Mouse (Mus musculus) myocyte (in vitro differentiated cells): ENCODE measurements around the gene Dpep3. TPM values are rescaled to one million over a fixed set of nuclear protein-coding genes. Genes with fewer than 3 reads are reported as not detected.

ENCODE experiments used
- H3K27me3 ChIP-seq: one replicate; pipeline ENCODE4 v1.6.1; 2011; ENCODE audit not compliant: control insufficient read depth, insufficient read depth, insufficient read length
- H3K36me3 ChIP-seq: one replicate; pipeline ENCODE4 v1.6.1; 2011; ENCODE audit not compliant: control insufficient read depth, insufficient read depth
- H3K4me2 ChIP-seq: one replicate; pipeline ENCODE4 v1.6.1; 2011; ENCODE audit warnings: low read depth, control low read depth
- H3K4me3 ChIP-seq: one replicate; pipeline ENCODE4 v1.5.1; 2011; ENCODE audit warnings: mild to moderate bottlenecking, control low read depth, moderate library complexity
- H3K79me2 ChIP-seq: one replicate; pipeline ENCODE4 v1.6.1; 2011; ENCODE audit not compliant: control insufficient read depth, insufficient read depth
- H3ac ChIP-seq: one replicate; pipeline ENCODE4 v1.6.1; 2011; ENCODE audit not compliant: control insufficient read depth, insufficient read length
- CEBPB ChIP-seq: IDR thresholded peaks from 2 replicates; pipeline ENCODE4 v1.6.1; 2011; ENCODE audit warnings: mild to moderate bottlenecking, moderate library complexity; ENCODE audit not compliant: poor library complexity, insufficient read depth, severe bottlenecking
- E2F4 ChIP-seq: IDR thresholded peaks from one replicate; pipeline ENCODE4 v1.6.1; 2011; ENCODE audit warnings: mild to moderate bottlenecking, control low read depth, moderate library complexity; ENCODE audit not compliant: insufficient read depth
- MAX ChIP-seq: IDR thresholded peaks from one replicate; pipeline ENCODE4 v1.6.1; 2011; ENCODE audit warnings: low read depth, mild to moderate bottlenecking, control low read depth
- MYOD1 ChIP-seq, 3 experiments: IDR thresholded peaks; one replicate each; pipeline ENCODE4 v1.6.1; 2011; ENCODE audit warnings: control low read depth in 2 of 3, low read depth in 2 of 3, mild to moderate bottlenecking in 2 of 3, moderate library complexity in 1 of 3; ENCODE audit not compliant: insufficient read length in 2 of 3, control insufficient read depth in 1 of 3
- MYOG ChIP-seq, 3 experiments: IDR thresholded peaks; one replicate each; pipeline ENCODE4 v1.6.1; 2011; ENCODE audit warnings: control low read depth in 2 of 3, low read depth in 2 of 3, mild to moderate bottlenecking in 2 of 3; ENCODE audit not compliant: insufficient read length in 2 of 3, control insufficient read depth in 1 of 3, insufficient read depth in 1 of 3
- POLR2A ChIP-seq: IDR thresholded peaks from one replicate; pipeline ENCODE4 v1.6.1; 2011; ENCODE audit warnings: low read depth, mild to moderate bottlenecking, control low read depth, moderate library complexity; ENCODE audit not compliant: insufficient read length
- POLR2AphosphoS2 ChIP-seq: IDR thresholded peaks from one replicate; pipeline ENCODE4 v1.6.1; 2011; ENCODE audit warnings: low read depth, control low read depth; ENCODE audit not compliant: insufficient read length
- REST ChIP-seq: IDR thresholded peaks from one replicate; pipeline ENCODE4 v1.6.1; 2011; ENCODE audit warnings: mild to moderate bottlenecking, control low read depth, moderate library complexity; ENCODE audit not compliant: insufficient read depth, insufficient read length
- SRF ChIP-seq: IDR thresholded peaks from one replicate; pipeline ENCODE4 v1.6.1; 2011; ENCODE audit warnings: low read depth; ENCODE audit not compliant: control insufficient read depth, insufficient read length
- TCF12 ChIP-seq: IDR thresholded peaks from one replicate; pipeline ENCODE4 v1.6.1; 2011; ENCODE audit warnings: mild to moderate bottlenecking, control low read depth; ENCODE audit not compliant: poor library complexity, insufficient read depth, severe bottlenecking
- TCF3 ChIP-seq: IDR thresholded peaks from one replicate; pipeline ENCODE4 v1.6.1; 2011; ENCODE audit warnings: low read depth, control low read depth; ENCODE audit not compliant: insufficient read length
- USF1 ChIP-seq: IDR thresholded peaks from one replicate; pipeline ENCODE4 v1.6.1; 2011; ENCODE audit warnings: low read depth, mild to moderate bottlenecking, control low read depth, moderate library complexity
- polyA plus RNA-seq: library from polyadenylated mRNA; unstranded; fragments of >200 nt; fragmentation: generic; extraction: Trizol; gene quantifications from one replicate; pipeline ENCODE4 v1.2.1, GENCODE M21; 2012; ENCODE audit warnings: missing spikeins

The Dpep3 gene
- polyA plus RNA-seq, 1 experiment: not detected

DNA sequence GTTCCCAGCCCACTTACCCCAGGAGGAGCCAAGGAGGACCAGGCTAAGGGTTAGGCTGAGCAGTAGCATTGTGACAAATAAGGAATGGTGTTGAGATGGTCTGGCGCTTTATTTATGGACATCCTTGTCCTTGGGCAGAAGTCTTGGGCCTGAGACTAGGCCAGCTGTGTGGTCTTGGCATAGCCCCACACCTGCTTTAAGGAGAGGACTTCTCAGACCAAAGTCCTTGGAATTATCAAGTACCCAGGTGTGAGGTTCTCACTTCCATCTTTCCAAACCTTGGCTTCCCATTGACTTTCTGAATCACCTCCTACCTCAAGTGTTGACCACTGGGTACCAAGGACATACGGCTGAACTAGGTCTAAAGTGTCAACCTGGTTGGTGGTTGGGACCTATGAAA, 45.5 kb downstream of the Dpep3 start, which contains the start of gene Ctrl:
Gene Ctrl, minus strand, starts transcription at position 101 of the 400 bp plus-strand sequence.
- no peak for TF ChIP-seq MYOG (IDR thresholded peaks at IDR 0.05; ENCODE audit: control insufficient read depth in 1 of 3, insufficient read depth in 1 of 3, insufficient read length in 2 of 3, low read depth in 2 of 3)
- TF ChIP-seq USF1: no peak
- no peak for TF ChIP-seq POLR2AphosphoS2
- no peak for TF ChIP-seq SRF
- TF ChIP-seq TCF3: no peak
- TF ChIP-seq TCF12: no peak
- no peak for TF ChIP-seq MAX
- no peak for TF ChIP-seq CEBPB
- no peak for TF ChIP-seq REST
- no peak for TF ChIP-seq E2F4
- Histone ChIP-seq H3K4me2 (no peak within 1 kb of the TSS), H3ac (no peak within 1 kb of the TSS), H3K79me2 (no peaks in the 10 kb centered on the region), H3K36me3 (no peaks in the 10 kb centered on the region), H3K4me3 (no peak within 1 kb of the TSS), H3K27me3 (no peaks in the 10 kb centered on the region)

DNA sequence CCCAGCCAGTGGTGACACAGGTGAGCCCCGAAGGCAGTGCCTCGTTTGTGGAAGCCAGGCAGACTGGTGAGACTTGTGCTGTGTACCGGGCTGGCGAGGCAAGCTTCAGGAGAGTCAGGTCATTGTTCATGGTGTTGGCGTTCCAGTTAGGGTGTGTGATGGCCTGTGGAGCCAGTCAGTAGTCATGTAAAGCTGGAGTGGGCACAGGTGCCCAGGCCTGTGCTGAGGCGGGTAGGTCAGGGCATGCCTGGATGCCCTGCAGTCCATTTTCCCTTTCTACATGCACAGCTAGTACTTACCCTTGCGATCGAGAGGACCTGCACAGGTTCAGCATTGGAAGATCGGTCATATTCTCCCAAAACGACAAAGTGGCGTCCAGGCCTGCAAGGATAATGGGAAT, 46.7 kb downstream of the Dpep3 start:
- Histone ChIP-seq H3ac (no peak overlapping the region), H3K4me2 (no peak overlapping the region), H3K79me2 (no peaks in the 10 kb centered on the region), H3K27me3 (no peaks in the 10 kb centered on the region), H3K4me3 (no peak overlapping the region), H3K36me3 (no peaks in the 10 kb centered on the region)
- TF ChIP-seq POLR2AphosphoS2 (peak; percentile 37), CEBPB (no peak), E2F4 (no peak)

DNA sequence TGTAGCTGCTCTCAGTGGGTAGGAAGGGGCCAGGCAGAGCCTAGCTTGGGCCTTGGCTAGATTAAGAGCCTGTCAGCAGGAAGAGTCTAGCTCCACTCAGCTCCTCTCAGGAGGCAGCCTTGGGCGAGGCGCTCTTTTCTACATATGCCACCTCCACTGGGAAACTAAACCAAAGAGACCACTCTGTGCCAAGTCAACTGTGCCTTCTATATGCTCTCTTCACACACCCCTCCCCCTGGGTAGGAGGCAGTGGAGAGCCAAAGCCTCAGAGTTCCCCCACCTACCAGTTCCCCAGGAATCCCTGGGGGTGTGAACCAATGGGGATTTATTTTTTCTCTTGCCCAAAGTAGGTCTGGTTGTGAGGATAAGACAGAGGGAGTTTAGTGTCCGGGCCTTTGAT, 48.0 kb downstream of the Dpep3 start:
- H3K36me3 ChIP-seq: no peaks in the 10 kb centered on the region
- H3K27me3 ChIP-seq: no peaks in the 10 kb centered on the region
- H3K4me2 ChIP-seq: no peak overlapping the region
- no peaks in the 10 kb centered on the region for H3K79me2 ChIP-seq
- no peak overlapping the region for H3ac ChIP-seq
- no peak overlapping the region for H3K4me3 ChIP-seq
- TF ChIP-seq TCF3 (no peak), POLR2A (no peak), MYOG (IDR thresholded peaks at IDR 0.05; ENCODE audit: control insufficient read depth in 1 of 3, insufficient read depth in 1 of 3, insufficient read length in 2 of 3, low read depth in 2 of 3) (no peak), REST (no peak), USF1 (no peak), MAX (no peak), CEBPB (no peak), POLR2AphosphoS2 (no peak), E2F4 (no peak), TCF12 (no peak), SRF (no peak), MYOD1 (IDR thresholded peaks at IDR 0.05; ENCODE audit: control insufficient read depth in 1 of 3, insufficient read length in 2 of 3, low read depth in 2 of 3) (no peak)

DNA sequence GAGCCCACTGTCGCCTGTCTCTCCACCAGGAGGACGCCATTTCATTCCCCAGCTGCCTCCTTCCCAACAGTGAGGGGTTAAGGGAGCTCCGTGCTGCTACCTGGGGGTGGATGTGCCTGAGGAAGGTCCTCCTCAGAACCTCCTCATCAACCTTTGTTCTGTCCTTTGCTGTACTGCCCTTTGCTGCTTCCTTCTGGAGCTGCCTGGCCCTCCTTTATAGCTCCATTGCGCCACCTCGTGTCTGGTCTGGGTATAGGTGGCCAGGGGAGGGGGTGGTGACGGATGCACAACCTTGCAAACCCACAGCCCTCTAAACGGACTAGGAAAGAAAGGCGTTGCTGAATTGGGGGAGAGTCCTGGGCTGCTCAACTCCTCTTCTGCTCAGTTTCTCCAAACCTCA, 48.6 kb downstream of the Dpep3 start:
- H3K4me2 ChIP-seq: no peak overlapping the region
- H3ac ChIP-seq: no peak overlapping the region
- TF ChIP-seq USF1: no peak
- no peaks in the 10 kb centered on the region for H3K36me3 ChIP-seq
- no peaks in the 10 kb centered on the region for H3K27me3 ChIP-seq
- H3K4me3 ChIP-seq: no peak overlapping the region
- H3K79me2 ChIP-seq: no peaks in the 10 kb centered on the region

- H3K36me3 ChIP-seq: peaks cover 6% of the 10 kb centered on the region
- TF ChIP-seq MAX: no peak
- no peak for TF ChIP-seq TCF12
- no peak for TF ChIP-seq MYOG (IDR thresholded peaks at IDR 0.05; ENCODE audit: control insufficient read depth in 1 of 3, insufficient read depth in 1 of 3, insufficient read length in 2 of 3, low read depth in 2 of 3)
- no peak for TF ChIP-seq TCF3
- TF ChIP-seq POLR2A: no peak
- TF ChIP-seq USF1: no peak
- TF ChIP-seq REST: no peak
- no peak for TF ChIP-seq MYOD1 (IDR thresholded peaks at IDR 0.05; ENCODE audit: control insufficient read depth in 1 of 3, insufficient read length in 2 of 3, low read depth in 2 of 3)
- no peak overlapping the region for H3K4me2 ChIP-seq
- no peaks in the 10 kb centered on the region for H3K27me3 ChIP-seq
- H3ac ChIP-seq: no peak overlapping the region
- H3K4me3 ChIP-seq: no peak overlapping the region
- no peaks in the 10 kb centered on the region for H3K79me2 ChIP-seq
Observed at GRCm38 (mm10) chr8:105925123-105925522, 54.1 kb downstream of the Dpep3 start.

Other genes starting within 250 kb of the Dpep3 start
- gene Gfod2, start 220.8 kb downstream of the Dpep3 start, polyA plus RNA-seq: 5.0 TPM
- gene Ranbp10, start 152.1 kb downstream of the Dpep3 start, polyA plus RNA-seq: 15.6 TPM
- 0.10 TPM for gene Tsnaxip1, start 151.7 kb downstream of the Dpep3 start, polyA plus RNA-seq
- gene Cenpt, start 126.2 kb downstream of the Dpep3 start, polyA plus RNA-seq: 20.4 TPM
- 49.0 TPM for gene Thap11, start 124.3 kb downstream of the Dpep3 start, polyA plus RNA-seq
- 141 TPM for gene Nutf2, start 118.8 kb downstream of the Dpep3 start, polyA plus RNA-seq
- 33.2 TPM for gene Edc4, start 98.5 kb downstream of the Dpep3 start, polyA plus RNA-seq
- 0.36 TPM for gene Nrn1l, start 85.9 kb downstream of the Dpep3 start, polyA plus RNA-seq
- 16.1 TPM for gene Pskh1, start 79.0 kb downstream of the Dpep3 start, polyA plus RNA-seq
- gene Ctrl, start 45.6 kb downstream of the Dpep3 start, polyA plus RNA-seq: 0.14 TPM
- gene Psmb10, start 41.0 kb downstream of the Dpep3 start, polyA plus RNA-seq: 60.0 TPM
- 1.1 TPM for gene Lcat, start 36.0 kb downstream of the Dpep3 start, polyA plus RNA-seq
- 95.7 TPM for gene Slc12a4, start 13.3 kb downstream of the Dpep3 start, polyA plus RNA-seq
- gene Dus2, start 11.9 kb upstream of the Dpep3 start, polyA plus RNA-seq: 30.4 TPM
- gene Dpep2nb, start 26.5 kb upstream of the Dpep3 start, polyA plus RNA-seq: not detected
- gene Ddx28, start 32.5 kb upstream of the Dpep3 start, polyA plus RNA-seq: 20.6 TPM
- gene Nfatc3, start 79.4 kb upstream of the Dpep3 start, polyA plus RNA-seq: 11.8 TPM
- 0.17 TPM for gene Esrp2, start 157.5 kb upstream of the Dpep3 start, polyA plus RNA-seq
- 9.6 TPM for gene Pla2g15, start 171.0 kb upstream of the Dpep3 start, polyA plus RNA-seq
- gene Slc7a6, start 189.4 kb upstream of the Dpep3 start, polyA plus RNA-seq: 12.8 TPM
- gene Slc7a6os, start 231.5 kb upstream of the Dpep3 start, polyA plus RNA-seq: 21.7 TPM
- 36.4 TPM for gene Prmt7, start 231.5 kb upstream of the Dpep3 start, polyA plus RNA-seq